Mouse (Mus musculus) megakaryocyte, embryonic 14.5 days (primary cell): ENCODE measurements around the gene Clic5.

Experiments
- FLI1 ChIP-seq: IDR thresholded peaks from 2 replicates; pipeline ENCODE4 v1.6.1; 2012; ENCODE audit warnings: low read length, inconsistent platforms, mixed read lengths
- GATA1 ChIP-seq: IDR thresholded peaks from 3 replicates; pipeline ENCODE4 v1.6.1; 2012; ENCODE audit warnings: mixed read lengths, low read length, inconsistent platforms, borderline replicate concordance

DNA sequence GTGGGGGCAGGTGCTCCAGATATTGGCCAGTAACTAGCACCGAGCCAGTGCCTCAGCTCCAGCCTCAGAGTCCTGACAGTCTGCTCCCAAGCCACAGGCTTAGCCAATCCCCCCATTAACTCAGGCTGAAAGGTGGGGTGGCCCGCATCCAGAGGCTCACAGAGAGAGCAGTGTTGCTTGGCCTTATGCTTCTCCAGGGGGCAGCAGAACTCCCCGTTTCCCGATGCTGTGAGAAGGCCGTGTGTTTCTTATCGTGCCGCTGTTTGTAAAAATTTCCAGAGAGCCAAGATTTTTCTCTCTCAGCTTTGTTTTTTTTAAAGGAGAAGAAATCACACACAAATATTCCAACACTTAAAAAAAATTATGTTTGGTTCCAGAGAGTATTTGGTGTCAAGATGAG, 56.2 kb downstream of the Clic5 start:
- TF ChIP-seq FLI1 (no peak), GATA1 (no peak)
